Mouse (Mus musculus) neural tube, embryonic 15.5 days (tissue): ENCODE data around the gene Armh4. TPM values are rescaled to one million over a fixed set of nuclear protein-coding genes. Genes with fewer than 3 reads are reported as not detected.

ENCODE experiments used
- ATAC-seq: fragments of 200-750 bp; cut with Nextera tagmentation; 2 replicates; pipeline ENCODE4 v1.8.0; 2017; ENCODE audit warnings: mild to moderate bottlenecking, moderate TSS enrichment, moderate library complexity; ENCODE audit not compliant: low FRiP score
- H3K27ac ChIP-seq: fragments of 300-500 bp; sonication (generic); replicated peaks from 2 replicates; pipeline ENCODE4 v1.5.1; 2015; ENCODE audit warnings: mild to moderate bottlenecking, inconsistent platforms
- H3K27me3 ChIP-seq: fragments of 300-500 bp; sonication (generic); replicated peaks from 2 replicates; pipeline ENCODE4 v1.6.1; 2015; ENCODE audit warnings: inconsistent platforms
- H3K36me3 ChIP-seq: fragments of 300-500 bp; sonication (generic); 2 replicates; pipeline ENCODE4 v1.6.1; 2015; ENCODE audit warnings: inconsistent platforms
- H3K4me1 ChIP-seq: fragments of 300-500 bp; sonication (generic); 2 replicates; pipeline ENCODE4 v1.6.1; 2015; ENCODE audit warnings: inconsistent platforms
- H3K4me2 ChIP-seq: fragments of 300-500 bp; sonication (generic); 2 replicates; pipeline ENCODE4 v1.6.1; 2015; ENCODE audit warnings: inconsistent platforms, mild to moderate bottlenecking, moderate library complexity
- H3K4me3 ChIP-seq: fragments of 300-500 bp; sonication (generic); replicated peaks from 2 replicates; pipeline ENCODE4 v1.5.1; 2015; ENCODE audit warnings: mild to moderate bottlenecking, inconsistent platforms
- H3K9ac ChIP-seq: fragments of 300-500 bp; sonication (generic); replicated peaks from 2 replicates; pipeline ENCODE4 v1.6.1; 2015; ENCODE audit warnings: mild to moderate bottlenecking, inconsistent platforms
- H3K9me3 ChIP-seq: fragments of 300-500 bp; sonication (generic); replicated peaks from 2 replicates; pipeline ENCODE4 v1.6.1; 2016; ENCODE audit warnings: inconsistent platforms
- WGBS: fragments of 180-500 bp; shearing (Covaris S2); methylation state at CpG from one replicate; pipeline ENCODE4 v1.1.7; 2015; ENCODE audit warnings: mixed read lengths; 5-methylcytosine and 5-hydroxymethylcytosine counted together
- polyA plus RNA-seq: library from polyadenylated mRNA; unstranded; fragments of >200 nt; fragmentation: Nextera tagmentation; extraction: Ambion mirVana; gene quantifications from 2 replicates; pipeline ENCODE4 v1.2.1, GENCODE M21; 2015

The Armh4 gene
- polyA plus RNA-seq, 1 experiment from 2014 or later: 25.8 TPM

- no peaks in the 10 kb centered on the region for H3K4me1 ChIP-seq
- H3K9me3 ChIP-seq: no peaks in the 10 kb centered on the region
- no peak overlapping the region for H3K4me2 ChIP-seq
- no peak overlapping the region for H3K4me3 ChIP-seq
- WGBS: 26% methylated on average over 4 of the region's 4 CpGs
- ATAC-seq: no peak
- no peaks in the 10 kb centered on the region for H3K36me3 ChIP-seq
- no peak overlapping the region for H3K9ac ChIP-seq
- H3K27me3 ChIP-seq: no peaks in the 10 kb centered on the region
- H3K27ac ChIP-seq: no peak overlapping the region
Observed at GRCm38 (mm10) chr14:49626055-49626454, 157.1 kb downstream of the Armh4 start.

Other genes starting within 250 kb of the Armh4 start
- gene Olfr722, start 118.6 kb upstream of the Armh4 start, polyA plus RNA-seq: not detected in 2 replicates
- gene Olfr723, start 148.4 kb upstream of the Armh4 start, polyA plus RNA-seq: not detected in 2 replicates
- not detected in 2 replicates for gene Olfr724, start 179.9 kb upstream of the Armh4 start, polyA plus RNA-seq